Mouse (Mus musculus): Measurements from ENCODE around the gene Trmt61a.
A peak's percentile ranks its signal among the peaks of the same experiment; 100 is the strongest.
"Not testable (repeated sequence)": the region's sequence is repeated elsewhere in the genome, so short reads cannot be mapped to it uniquely, and the experiment has no call there.

Trmt61a gene

GRCm38 (mm10) chr12:111698346-111698913 is 20.5 kb downstream of the Trmt61a start:
- no peak for DNase-seq (ENCODE audit: low read depth)

- DNase-seq (ENCODE audit: low read depth), result no peak
These were observed 21.6 kb downstream of the Trmt61a start for GRCm38 (mm10) chr12:111699542-111699941.

DNA sequence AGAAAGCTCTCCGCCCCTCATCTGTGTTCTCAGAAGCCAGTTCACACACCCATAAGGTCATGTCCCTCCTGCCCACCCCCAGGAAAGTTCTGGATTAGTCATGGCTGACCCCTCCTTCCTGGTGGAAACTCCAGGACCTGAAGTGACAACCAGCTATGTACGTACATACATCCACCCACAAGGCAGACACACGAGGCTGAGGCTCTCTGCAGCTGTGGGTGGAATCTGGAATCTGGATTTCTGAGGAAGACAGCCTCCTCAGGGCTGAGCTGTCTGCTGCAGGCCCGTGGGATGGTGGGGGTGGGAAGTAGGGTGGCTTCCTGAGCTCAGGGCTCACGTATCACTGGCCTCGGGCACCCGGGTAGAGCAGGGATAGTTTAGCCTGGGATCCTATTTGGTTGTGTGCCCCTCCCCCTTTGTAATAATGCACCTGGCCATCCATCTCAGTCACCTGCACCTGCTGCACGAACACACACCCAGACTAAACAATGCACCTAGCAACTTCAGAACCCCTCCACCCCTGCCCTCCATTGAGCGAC is 23.1 kb downstream of the Trmt61a start:
- no peak for DNase-seq (ENCODE audit: low read depth)

DNA sequence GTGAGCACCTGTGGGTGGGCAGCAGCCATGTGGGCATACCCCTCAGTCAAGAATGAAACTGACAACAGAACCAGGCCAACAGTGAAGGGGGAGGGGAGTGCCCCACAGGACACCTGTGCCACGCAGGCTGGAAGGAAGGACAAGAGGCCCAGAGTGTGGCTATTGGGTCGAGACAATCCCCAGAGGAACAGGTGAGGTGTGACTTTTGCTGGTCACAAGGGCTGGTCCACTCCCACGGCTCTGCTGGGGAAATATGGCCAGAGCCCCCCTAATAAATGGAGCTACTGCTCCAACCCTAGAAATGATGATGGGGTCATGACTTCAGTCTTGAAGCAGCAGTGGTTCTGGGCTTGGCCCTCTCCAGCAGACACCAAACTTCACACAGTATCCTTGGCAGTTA is 25.4 kb downstream of the Trmt61a start:
- no peak for DNase-seq (ENCODE audit: low read depth)

GRCm38 (mm10) chr12:111704609-111705008 is 26.7 kb downstream of the Trmt61a start:
- DNase-seq (ENCODE audit: low read depth), result no peak

DNA sequence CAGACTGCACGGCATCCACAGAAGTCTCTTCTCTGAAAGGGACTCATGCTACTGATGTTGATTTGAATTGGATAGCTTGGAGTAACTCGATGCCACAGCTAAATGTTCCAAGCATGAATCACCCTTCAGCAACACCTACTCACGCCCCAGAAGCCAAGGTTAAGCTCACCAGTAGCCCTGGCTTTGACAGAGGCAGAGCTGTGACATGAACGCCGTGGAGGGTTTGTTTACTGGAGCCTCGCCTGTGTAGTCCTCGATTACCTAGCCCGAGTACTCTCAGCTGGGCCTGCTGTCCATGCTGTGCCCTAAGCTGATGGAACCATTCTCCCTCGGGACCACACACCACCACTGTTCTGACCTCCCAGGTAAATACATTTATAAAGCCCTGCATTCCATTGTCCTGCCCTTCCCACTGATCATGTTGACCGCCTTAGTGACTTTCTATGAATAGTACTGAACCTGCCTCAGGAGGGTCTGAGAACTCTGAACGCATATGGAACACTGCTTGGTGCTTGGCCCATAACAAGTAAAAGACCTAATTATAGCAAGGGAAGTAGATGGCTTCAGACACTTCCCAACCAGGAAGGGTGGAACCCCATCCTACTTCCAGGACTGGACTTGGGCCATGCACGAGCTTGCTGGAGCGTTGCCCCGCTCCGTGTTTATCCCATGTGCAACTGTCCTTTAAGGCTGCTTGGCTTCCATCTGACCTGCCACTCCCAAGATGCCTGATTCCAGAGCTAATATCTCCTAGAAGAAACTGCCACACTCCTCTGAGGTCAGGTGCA is 27.5 kb downstream of the Trmt61a start:
- no peak for DNase-seq (ENCODE audit: low read depth)

- no peak for DNase-seq (ENCODE audit: low read depth)
These were observed 30.3 kb downstream of the Trmt61a start for GRCm38 (mm10) chr12:111708181-111708580.

DNA sequence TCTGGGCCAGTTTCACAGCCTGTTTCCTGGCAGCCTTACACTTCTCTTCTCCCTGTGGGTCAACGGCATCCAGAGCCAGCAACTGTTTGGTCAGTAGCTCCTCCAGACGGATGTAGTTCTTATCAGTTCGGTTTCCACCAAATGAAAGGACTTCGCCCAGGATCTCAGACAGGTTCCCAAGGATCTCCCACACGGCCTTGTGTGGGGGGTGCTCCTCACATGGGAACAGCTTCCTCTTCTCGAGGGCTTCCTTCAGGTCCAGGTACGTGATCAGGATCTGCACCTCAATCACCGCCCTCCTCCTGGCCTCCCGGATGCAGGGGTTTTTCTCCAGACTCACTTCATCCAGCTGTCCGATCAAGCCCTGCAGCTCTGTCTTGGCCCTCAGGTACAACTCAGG is 32.2 kb downstream of the Trmt61a start:
- no peak for DNase-seq (ENCODE audit: low read depth)

DNA sequence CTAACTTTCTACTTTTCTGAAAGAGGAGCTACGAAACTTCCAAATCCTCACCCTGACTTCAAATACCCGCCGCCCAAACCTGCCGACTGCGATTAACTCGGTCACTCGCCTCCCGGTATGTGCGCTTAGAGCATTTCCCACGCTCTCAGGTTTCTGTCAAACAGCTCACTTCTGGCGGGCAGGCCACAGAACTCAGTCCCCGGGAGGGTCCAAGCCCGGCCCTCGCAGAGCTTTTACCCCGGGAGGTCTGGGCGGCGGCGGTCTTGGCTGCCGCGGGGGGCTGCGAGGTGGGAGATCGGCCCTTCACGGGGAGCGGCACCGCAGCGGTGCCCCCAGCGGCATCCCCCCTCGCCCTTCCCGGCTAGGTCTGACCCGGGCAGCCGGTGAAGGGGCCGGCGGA is 34.6 kb downstream of the Trmt61a start:
- no peak for DNase-seq (ENCODE audit: low read depth)

GRCm38 (mm10) chr12:111713004-111713651 is 35.2 kb downstream of the Trmt61a start, which contains the start of the genes Bag5 and Apopt1:
Gene Bag5 (minus strand): TSS chr12:111713257.
Gene Apopt1 (plus strand): TSS chr12:111713261.
- DNase-seq (ENCODE audit: low read depth), result peak; percentile 83

DNA sequence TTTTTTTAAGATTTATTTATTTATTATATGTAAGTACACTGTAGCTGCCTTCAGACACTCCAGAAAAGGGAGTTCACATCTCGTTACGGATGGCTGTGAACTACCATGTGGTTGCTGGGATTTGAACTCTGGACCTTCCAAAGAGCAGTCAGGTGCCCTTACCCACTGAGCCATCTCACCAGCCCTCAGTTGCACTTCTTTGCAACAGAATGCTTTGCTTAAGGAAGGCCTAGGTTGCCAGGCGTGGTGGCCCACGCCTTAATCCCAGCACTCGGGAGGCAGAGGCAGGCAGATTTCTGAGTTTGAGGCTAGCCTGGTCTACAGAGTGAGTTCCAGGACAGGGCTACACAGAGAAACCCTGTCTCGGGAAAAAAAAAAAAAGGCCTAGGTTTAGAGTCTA is 36.0 kb downstream of the Trmt61a start:
- DNase-seq (ENCODE audit: low read depth), result not testable (repeated sequence)

GRCm38 (mm10) chr12:111716505-111716904 is 38.6 kb downstream of the Trmt61a start:
- no peak for DNase-seq (ENCODE audit: low read depth)

- DNase-seq (ENCODE audit: low read depth), result no peak
These were observed 40.8 kb downstream of the Trmt61a start for GRCm38 (mm10) chr12:111718656-111719055.

DNA sequence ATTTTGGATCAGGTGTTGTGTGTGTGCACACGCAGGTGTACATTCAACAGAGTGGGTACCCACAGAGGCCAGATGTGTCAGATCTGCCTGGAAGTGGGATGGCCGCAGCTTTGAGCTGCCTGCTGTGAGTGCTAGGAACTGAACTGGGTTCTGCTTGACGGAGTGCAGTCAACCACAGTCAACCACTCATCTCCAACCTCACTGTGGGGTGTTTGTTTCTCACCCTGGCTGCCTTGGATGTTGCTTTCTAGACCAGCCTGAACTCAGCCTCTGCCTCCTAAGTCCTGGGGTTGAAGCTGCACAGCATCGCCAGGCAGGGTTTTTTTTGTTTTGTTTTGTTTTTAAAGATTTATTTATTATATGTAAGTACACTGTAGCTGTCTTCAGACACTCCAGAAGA is 42.3 kb downstream of the Trmt61a start:
- no peak for DNase-seq (ENCODE audit: low read depth)

DNA sequence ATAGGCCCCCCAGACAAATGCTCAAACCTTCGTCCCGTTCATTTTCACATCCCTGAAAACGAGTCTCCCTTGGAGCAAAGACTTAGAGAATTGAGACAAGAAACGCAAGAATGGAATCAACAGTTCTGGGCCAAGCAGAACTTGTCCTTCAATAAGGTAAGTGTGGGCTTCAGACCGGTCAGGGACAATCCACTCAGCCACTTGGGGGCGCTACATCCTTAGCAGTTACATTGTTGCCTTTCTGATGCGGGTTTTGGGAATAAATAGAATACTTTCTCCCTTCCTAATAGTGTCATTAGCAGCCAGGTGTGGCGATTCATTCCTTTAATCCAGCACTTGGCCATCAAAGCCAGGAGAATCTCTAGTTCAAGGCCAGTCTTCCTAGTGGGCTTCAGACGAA is 44.7 kb downstream of the Trmt61a start:
- DNase-seq (ENCODE audit: low read depth), result no peak

DNA sequence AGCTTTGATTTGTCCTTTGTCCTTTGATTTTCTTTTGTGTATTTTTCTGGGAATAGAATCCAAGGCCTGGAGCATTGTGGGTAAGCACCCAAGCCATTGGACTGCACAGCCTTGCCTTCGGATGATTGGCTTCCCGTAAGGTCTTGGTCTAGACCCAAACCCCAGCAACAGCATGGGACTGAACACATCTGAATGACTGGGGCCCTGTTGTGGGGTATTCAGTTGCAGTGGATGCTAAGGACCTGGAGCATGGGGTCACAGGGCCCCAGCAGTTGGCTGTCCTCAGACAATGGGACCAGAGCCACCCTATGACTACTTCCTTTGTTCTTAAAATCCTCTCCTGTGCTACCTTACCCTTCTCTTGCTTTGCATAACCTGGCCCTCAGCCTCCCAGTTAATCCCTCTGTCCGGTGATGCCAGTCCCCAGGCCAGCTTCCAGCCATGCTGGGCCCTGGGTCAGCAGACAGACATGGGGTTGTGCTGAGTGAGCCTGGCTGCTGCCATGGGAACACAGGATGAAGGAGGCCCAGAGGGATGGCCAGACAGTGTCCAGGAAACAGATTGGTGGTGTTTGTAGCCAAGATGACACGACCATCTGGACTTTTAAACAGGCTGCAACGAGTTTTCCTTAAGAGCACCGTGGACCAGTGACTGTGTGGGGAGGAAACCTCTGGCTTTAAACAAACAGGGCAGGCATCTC is 46.9 kb downstream of the Trmt61a start:
- DNase-seq (ENCODE audit: low read depth), result no peak

- DNase-seq (ENCODE audit: low read depth), result no peak
These were observed 47.6 kb downstream of the Trmt61a start for GRCm38 (mm10) chr12:111725338-111726121.

- no peak for DNase-seq (ENCODE audit: low read depth)
These were observed 48.2 kb downstream of the Trmt61a start for GRCm38 (mm10) chr12:111726122-111726463.

- DNase-seq (ENCODE audit: low read depth), result no peak
These were observed 50.1 kb downstream of the Trmt61a start for GRCm38 (mm10) chr12:111727956-111728355.

DNA sequence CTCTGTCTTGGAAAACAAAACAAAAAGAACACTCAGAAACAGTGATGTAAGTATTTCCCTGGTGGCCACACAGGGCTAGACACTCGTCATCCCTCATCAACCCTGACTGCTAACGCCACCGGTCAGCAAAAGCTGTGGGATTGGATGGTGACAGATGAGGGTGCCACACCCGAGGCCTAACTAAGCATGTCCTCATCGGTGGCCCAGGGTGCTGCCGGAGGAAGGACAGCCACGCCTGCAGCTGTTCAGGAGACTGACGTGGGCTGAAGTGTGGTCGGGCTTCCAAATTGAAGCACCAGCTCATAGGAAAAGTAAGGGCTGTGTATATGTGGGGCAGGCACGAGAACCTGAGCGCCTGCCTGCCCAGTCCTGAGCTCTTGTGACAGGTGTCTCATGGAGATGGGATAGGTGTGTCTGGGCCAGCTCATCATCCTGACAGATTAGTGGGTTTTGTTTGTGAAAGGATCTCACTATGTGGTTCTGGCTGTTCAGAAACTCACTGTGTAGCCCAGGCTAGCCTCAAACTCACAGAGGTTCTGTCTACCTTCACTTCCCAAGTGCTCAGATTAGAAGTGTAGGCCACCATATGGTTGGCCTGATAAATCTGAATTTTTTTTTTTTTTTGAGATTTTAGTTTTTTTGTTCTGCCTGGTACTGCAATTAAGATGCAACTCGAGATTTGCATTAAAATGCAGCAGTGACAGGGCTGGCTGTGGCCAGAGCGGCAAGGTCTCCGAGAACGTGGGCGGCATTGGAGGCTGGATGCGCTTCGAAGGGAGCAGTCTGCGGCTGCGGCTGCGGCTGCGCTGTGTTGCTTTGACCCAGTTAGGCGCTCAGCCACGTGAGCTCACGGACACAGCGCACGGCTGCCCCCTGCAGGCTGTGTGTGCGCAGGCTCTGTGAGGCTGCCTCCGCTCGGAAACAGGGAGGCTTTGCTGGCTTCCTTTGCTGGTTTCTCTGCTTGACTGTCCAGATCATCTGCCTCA is 54.2 kb downstream of the Trmt61a start:
- DNase-seq (ENCODE audit: low read depth), result peak; percentile 82
